Mouse (Mus musculus) forebrain, postnatal 0 days (tissue): ENCODE results near the gene Fos. TPM values are rescaled to one million over a fixed set of nuclear protein-coding genes. Genes with fewer than 3 reads are reported as not detected.

Experiments
- ATAC-seq: fragments of 200-750 bp; cut with Nextera tagmentation; 2 replicates; pipeline ENCODE4 v1.8.0; 2017; ENCODE audit warnings: mild to moderate bottlenecking, moderate library complexity
- DNase-seq: peaks from one replicate; pipeline ENCODE4 v3.0.0-alpha.2; 2015
- H3K27ac ChIP-seq: fragments of 300-500 bp; sonication (generic); 2 replicates; pipeline ENCODE4 v1.5.1; 2014; ENCODE audit warnings: low read depth, mild to moderate bottlenecking, antibody characterized with exemption, low read length, moderate library complexity, mixed read lengths
- H3K27me3 ChIP-seq: fragments of 300-500 bp; sonication (generic); 2 replicates; pipeline ENCODE4 v1.6.1; 2014; ENCODE audit warnings: mild to moderate bottlenecking, low read length, mixed read lengths; ENCODE audit not compliant: insufficient read depth
- H3K36me3 ChIP-seq: fragments of 300-500 bp; sonication (generic); 2 replicates; pipeline ENCODE4 v1.6.1; 2014; ENCODE audit warnings: mild to moderate bottlenecking, moderate library complexity; ENCODE audit not compliant: insufficient read depth
- H3K4me1 ChIP-seq: fragments of 300-500 bp; sonication (generic); 2 replicates; pipeline ENCODE4 v1.6.1; 2014; ENCODE audit warnings: antibody characterized with exemption; ENCODE audit not compliant: insufficient read depth
- H3K4me2 ChIP-seq: fragments of 300-500 bp; sonication (generic); 2 replicates; pipeline ENCODE4 v1.6.1; 2014; ENCODE audit warnings: low read depth, mild to moderate bottlenecking, moderate library complexity
- H3K4me3 ChIP-seq: fragments of 300-500 bp; sonication (generic); 2 replicates; pipeline ENCODE4 v1.5.1; 2014; ENCODE audit warnings: low read depth, low read length, mixed read lengths
- H3K9ac ChIP-seq: fragments of 300-500 bp; sonication (generic); 2 replicates; pipeline ENCODE4 v1.6.1; 2014; ENCODE audit warnings: mild to moderate bottlenecking
- H3K9me3 ChIP-seq: fragments of 300-500 bp; sonication (generic); 2 replicates; pipeline ENCODE4 v1.6.1; 2016; ENCODE audit warnings: low read length
- CTCF ChIP-seq: sonication (generic); IDR thresholded peaks from 2 replicates; pipeline ENCODE4 v1.5.1; 2016; ENCODE audit warnings: antibody characterized with exemption, control low read depth, low read depth
- WGBS: fragments of 180-500 bp; shearing (Covaris S2); extraction: QIAGEN DNeasy Blood & Tissue Kit; methylation state at CpG from one replicate; pipeline ENCODE4 v1.1.7; 2014; 5-methylcytosine and 5-hydroxymethylcytosine counted together
- polyA plus RNA-seq: library from polyadenylated mRNA; unstranded; fragments of >200 nt; fragmentation: Nextera tagmentation; extraction: Ambion mirVana; gene quantifications from 2 replicates; pipeline ENCODE4 v1.2.1, GENCODE M21; 2015
- total RNA-seq: library from RNA; depleted of rRNA; stranded (reverse); fragments of >200 nt; gene quantifications from 2 replicates; pipeline ENCODE4 v1.2.3, GENCODE M21; 2014

The Fos gene
- total and polyA plus RNA-seq, 2 experiments from 2014 or later: 9.3 to 18.0 TPM

DNA sequence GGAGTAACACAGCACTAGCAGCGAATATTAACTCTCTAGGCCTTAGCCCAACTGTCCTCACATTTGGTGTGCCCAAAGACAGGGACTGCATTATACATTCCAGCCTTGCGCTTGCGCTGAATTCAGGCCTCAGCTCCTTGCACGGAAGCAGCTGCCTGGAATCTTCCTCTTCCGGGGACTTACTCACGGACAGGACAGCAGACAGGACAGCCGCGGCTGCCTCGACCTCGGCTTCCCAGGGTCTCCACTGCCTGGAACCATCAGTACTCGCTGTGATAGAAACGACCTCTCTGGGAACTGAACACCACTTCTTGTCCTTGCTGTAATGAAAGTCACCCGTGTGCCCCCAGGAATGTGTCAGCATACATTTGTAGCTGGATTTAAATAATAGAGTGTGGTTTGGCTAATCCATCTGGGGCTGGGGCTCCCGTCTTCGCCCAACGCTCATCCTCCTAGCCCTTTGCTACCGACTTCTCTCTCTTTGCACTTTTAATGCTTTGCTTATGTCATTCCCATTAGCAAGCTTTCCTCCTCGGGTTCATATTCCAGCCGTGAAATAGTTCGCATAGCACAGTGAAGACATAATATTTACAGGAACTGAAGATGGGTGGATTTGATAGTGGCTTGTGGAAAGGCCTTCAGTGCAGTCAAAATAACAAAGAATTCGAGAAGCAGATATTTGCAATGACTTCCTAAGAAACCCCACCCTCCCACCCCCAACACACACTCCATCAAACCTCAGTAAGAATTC lies 11.6 kb upstream of the Fos start:
- Histone ChIP-seq H3K27me3 (no peaks in the 10 kb centered on the region), H3K4me1 (no peaks in the 10 kb centered on the region), H3K4me2 (no peak overlapping the region), H3K9me3 (no peaks in the 10 kb centered on the region), H3K36me3 (no peaks in the 10 kb centered on the region), H3K4me3 (no peak overlapping the region), H3K9ac (no peak overlapping the region), H3K27ac (no peak overlapping the region)
- DNase-seq (no peak), ATAC-seq (no peak)
- TF ChIP-seq CTCF: no peak
- WGBS: 62% methylated on average over 21 of the region's 21 CpGs

DNA sequence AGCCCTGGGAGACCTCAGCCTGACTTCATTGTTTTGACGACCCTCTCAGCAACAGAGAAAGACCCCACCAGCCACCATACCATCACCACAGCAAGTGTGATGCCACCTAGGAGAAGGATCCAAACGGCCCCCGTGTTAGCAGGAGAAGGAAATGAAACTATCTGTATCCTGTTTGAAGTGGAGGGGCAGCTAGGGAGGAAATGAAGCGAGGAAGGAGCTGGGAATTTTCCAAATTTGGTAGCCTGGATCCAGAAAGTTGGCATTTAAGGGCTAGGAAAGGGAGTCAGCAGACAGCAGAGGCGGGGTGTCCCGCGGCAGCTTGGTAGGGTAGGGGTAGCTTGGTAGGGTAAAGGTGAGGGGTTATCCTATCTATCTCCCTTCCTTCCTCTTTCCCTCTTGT lies 10.9 kb upstream of the Fos start:
- H3K4me3 ChIP-seq: no peak overlapping the region
- ATAC-seq (no peak), DNase-seq (no peak)
- H3K36me3 ChIP-seq: no peaks in the 10 kb centered on the region
- H3K4me2 ChIP-seq: no peak overlapping the region
- no peak overlapping the region for H3K27ac ChIP-seq
- TF ChIP-seq CTCF: no peak
- H3K4me1 ChIP-seq: 0 out of 2 replicates have a peak, but pooled peaks cover 5% of the 10 kb centered on the region
- 59% methylated on average over 7 of the region's 7 CpGs for WGBS
- H3K27me3 ChIP-seq: no peaks in the 10 kb centered on the region
- no peak overlapping the region for H3K9ac ChIP-seq
- H3K9me3 ChIP-seq: no peaks in the 10 kb centered on the region

DNA sequence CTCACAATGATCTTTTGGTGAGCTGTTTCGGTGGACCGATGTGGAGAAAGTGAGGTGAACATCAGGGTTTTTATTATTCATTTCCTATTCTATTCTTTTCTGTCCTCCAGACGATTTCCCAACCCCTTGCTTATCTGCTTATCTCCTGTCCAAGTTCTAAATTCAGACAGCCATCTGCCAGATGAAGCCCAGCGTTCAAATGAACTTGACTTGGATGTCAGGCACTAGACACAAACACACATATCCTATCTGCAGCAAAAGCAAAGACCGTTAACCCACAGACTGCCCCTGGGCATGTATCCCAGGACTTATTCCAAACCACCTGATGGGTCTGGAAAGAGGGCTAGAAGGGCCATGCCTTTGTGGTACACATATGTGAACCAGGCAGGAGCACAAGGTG lies 9.3 kb upstream of the Fos start:
- Histone ChIP-seq H3K4me3 (no peak overlapping the region), H3K36me3 (no peaks in the 10 kb centered on the region), H3K9ac (no peak overlapping the region), H3K4me2 (no peak overlapping the region), H3K9me3 (no peaks in the 10 kb centered on the region), H3K27ac (no peak overlapping the region), H3K4me1 (0 out of 2 replicates have a peak, but pooled peaks cover 6% of the 10 kb centered on the region), H3K27me3 (no peaks in the 10 kb centered on the region)
- TF ChIP-seq CTCF: no peak
- DNase-seq: no peak
- 74% methylated on average over 5 of the region's 5 CpGs for WGBS
- no peak for ATAC-seq

DNA sequence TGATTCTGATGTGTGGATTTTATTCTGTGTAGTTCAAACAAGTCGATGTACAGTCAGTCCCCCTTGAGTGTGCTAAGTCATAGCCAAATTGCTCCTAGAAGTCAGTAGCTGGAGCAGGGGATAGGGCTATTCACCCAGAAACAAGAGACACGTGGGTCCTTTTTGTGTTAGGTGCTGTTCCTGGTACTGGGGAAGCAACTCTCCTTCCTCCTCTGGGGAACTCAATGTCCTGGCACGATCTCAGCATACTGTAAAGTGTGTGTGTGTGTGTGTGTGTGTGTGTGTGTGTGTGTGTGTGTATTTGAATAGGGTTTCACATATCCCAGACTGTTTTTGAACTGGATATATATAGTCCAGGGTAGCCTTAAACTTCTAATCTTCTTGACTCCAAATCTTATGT lies 8.8 kb upstream of the Fos start:
- H3K4me1 ChIP-seq: 0 out of 2 replicates have a peak, but pooled peaks cover 6% of the 10 kb centered on the region
- no peaks in the 10 kb centered on the region for H3K36me3 ChIP-seq
- H3K9me3 ChIP-seq: no peaks in the 10 kb centered on the region
- DNase-seq: no peak
- no peak for ATAC-seq
- 59% methylated on average over 3 of the region's 3 CpGs for WGBS
- no peak overlapping the region for H3K4me3 ChIP-seq
- no peak for TF ChIP-seq CTCF
- no peak overlapping the region for H3K9ac ChIP-seq
- no peaks in the 10 kb centered on the region for H3K27me3 ChIP-seq
- no peak overlapping the region for H3K4me2 ChIP-seq
- no peak overlapping the region for H3K27ac ChIP-seq

DNA sequence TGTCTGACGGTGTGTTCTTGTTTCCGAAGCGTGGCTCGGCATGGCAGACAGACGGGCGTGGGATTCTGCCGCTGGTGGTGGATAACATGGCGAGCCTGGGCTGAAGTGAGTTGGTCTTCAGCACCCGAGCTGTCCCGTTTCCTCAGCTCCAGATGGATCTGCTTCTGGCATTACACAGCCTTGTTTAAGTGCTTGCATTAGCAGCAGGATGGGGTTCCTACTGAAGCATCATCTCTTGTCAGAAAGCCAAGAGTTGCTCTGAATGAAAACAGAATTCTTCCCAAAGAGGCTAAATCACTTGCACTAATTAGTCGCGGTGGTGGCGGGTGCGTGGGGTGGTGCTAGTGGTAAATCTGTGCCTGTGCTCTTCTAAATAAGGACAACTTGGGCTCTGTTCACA lies 5.8 kb upstream of the Fos start:
- no peak overlapping the region for H3K27ac ChIP-seq
- no peak overlapping the region for H3K4me2 ChIP-seq
- no peaks in the 10 kb centered on the region for H3K27me3 ChIP-seq
- 47% methylated on average over 14 of the region's 14 CpGs for WGBS
- no peak for TF ChIP-seq CTCF
- H3K4me1 ChIP-seq: 0 out of 2 replicates have a peak, but pooled peaks cover 10% of the 10 kb centered on the region
- H3K36me3 ChIP-seq: no peaks in the 10 kb centered on the region
- ATAC-seq (peak; percentile 27; the same call in 1 of the 2 replicates), DNase-seq (peak; percentile 54)
- H3K4me3 ChIP-seq: no peak overlapping the region
- H3K9ac ChIP-seq: no peak overlapping the region
- no peaks in the 10 kb centered on the region for H3K9me3 ChIP-seq

DNA sequence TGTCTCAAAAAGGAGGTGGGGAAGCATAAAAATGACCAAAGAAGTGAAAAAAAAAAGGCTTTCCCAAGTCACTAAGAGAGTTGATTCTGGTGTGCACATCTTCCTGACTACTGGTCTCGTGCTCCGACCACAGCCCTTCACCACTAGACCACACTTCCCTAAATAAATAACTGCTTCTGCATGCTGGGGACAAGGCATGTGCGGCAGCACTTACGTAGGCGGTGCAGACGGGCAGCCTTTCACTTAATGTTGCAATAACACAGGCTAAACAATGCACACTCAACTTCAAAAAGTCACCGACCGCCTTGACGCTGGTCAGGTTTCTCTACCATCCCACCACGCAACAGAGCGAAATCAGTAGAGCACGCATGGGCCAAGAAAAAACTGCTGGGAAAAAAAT lies 5.0 kb upstream of the Fos start:
- no peak overlapping the region for H3K4me2 ChIP-seq
- 0 out of 2 replicates have a peak, but pooled peaks cover 10% of the 10 kb centered on the region for H3K4me1 ChIP-seq
- no peaks in the 10 kb centered on the region for H3K9me3 ChIP-seq
- 87% methylated on average over 12 of the region's 12 CpGs for WGBS
- H3K27ac ChIP-seq: no peak overlapping the region
- no peak for TF ChIP-seq CTCF
- H3K27me3 ChIP-seq: no peaks in the 10 kb centered on the region
- DNase-seq (no peak), ATAC-seq (no peak)
- no peaks in the 10 kb centered on the region for H3K36me3 ChIP-seq
- H3K4me3 ChIP-seq: no peak overlapping the region
- no peak overlapping the region for H3K9ac ChIP-seq

DNA sequence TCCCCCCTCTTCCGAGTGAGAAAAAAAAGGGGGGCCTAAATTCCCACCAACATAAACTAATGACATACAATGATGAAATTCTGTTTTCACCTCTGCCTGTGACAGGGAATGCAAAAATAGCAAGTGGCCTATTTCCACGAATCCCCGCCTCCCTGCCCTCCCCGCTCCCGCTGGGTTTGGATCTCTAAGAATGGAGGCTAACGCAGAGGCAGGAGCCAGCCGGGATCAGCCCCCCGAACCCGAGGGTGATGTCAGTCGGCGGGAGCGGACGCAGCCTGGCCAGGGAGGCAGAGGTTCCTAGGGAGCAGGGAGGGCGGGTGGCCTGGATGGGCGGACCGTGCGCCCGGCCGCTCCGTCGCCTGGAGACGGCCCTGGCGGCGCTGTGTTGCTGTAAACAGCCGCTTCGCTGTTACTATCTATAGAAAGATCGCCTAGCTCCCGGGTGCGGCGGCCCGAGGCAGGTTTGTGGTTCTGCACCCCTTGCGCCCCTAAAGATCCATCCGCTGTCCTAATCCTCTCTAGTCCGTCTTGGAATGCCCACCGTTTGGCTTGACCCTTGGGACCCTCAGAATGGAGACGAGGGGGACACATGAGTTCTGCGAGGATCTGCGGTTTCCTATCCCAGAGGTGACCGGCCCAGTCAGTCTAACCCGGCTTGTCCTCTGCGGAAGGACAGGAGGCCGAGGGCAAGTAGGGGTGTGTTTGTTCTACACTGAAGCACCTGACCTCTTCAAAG lies 1.6 kb upstream of the Fos start:
- Histone ChIP-seq H3K4me3 (peak overlapping the region; percentile 50), H3K4me1 (0 out of 2 replicates have a peak, but pooled peaks cover 10% of the 10 kb centered on the region), H3K9ac (peak overlapping the region; percentile 54), H3K9me3 (no peaks in the 10 kb centered on the region), H3K27me3 (peaks cover 10% of the 10 kb centered on the region; the same call in 1 of the 2 replicates), H3K36me3 (no peaks in the 10 kb centered on the region), H3K4me2 (peak overlapping the region; percentile 98), H3K27ac (peak overlapping the region; percentile 62)
- DNase-seq (peak; percentile 74), ATAC-seq (peak; percentile 42)
- under 1% methylated on average over 41 of the region's 42 CpGs for WGBS
- TF ChIP-seq CTCF: no peak
